In genomic region chr5:30749582-30750311, GRCm38 (mm10) we compare ENCODE assay signal across 12 mouse cellular contexts. TPM values are rescaled to one million over a fixed set of nuclear protein-coding genes. Genes with fewer than 3 reads are reported as not detected.
DNase-seq lines count a peak whose midpoint lies in the region; ATAC-seq and TF ChIP-seq lines count a peak whose summit lies in the region.
"Had no signal": no experiment of that assay in that cellular context is flagged by ENCODE, and none has a peak within 500 bp of the region (broad histone marks: within the 10 kb centered on the region; RNA-seq: fewer than 3 reads in every experiment).

No protein-coding gene starts in this region.

- no peaks in the 10 kb centered on the region for H3K9me3 ChIP-seq in forebrain, embryonic 12.5 days
- no peaks in the 10 kb centered on the region for H3K9me3 ChIP-seq in forebrain, embryonic 11.5 days (ENCODE audit: control insufficient read depth, low read length)
- H3K9me3 ChIP-seq in midbrain, embryonic 14.5 days (ENCODE audit: control insufficient read depth, low read length): no peaks in the 10 kb centered on the region
- H3K9me3 ChIP-seq in midbrain, embryonic 11.5 days (ENCODE audit: control insufficient read depth, low read length): no peaks in the 10 kb centered on the region
- H3K9me3 ChIP-seq in hindbrain, postnatal 0 days (ENCODE audit: low read length): no peaks in the 10 kb centered on the region
- H3K9me3 ChIP-seq: embryonic facial prominence, embryonic 15.5 days had no signal

- H3K36me3 ChIP-seq in forebrain, embryonic 12.5 days (replicated peaks): peaks cover 95% of the 10 kb centered on the region
- peaks cover 5% of the 10 kb centered on the region for H3K36me3 ChIP-seq in forebrain, embryonic 11.5 days (ENCODE audit: control insufficient read depth, insufficient read depth, low read length)
- peaks cover 92% of the 10 kb centered on the region for H3K36me3 ChIP-seq in midbrain, embryonic 14.5 days (ENCODE audit: control insufficient read depth, insufficient read depth, low read length)
- H3K36me3 ChIP-seq in midbrain, embryonic 11.5 days (ENCODE audit: control insufficient read depth, insufficient read depth, low read length): peaks cover 33% of the 10 kb centered on the region
- H3K36me3 ChIP-seq in hindbrain, postnatal 0 days (ENCODE audit: insufficient read depth, low read length): peaks cover 14% of the 10 kb centered on the region; the same call in 1 of the 2 replicates
- H3K36me3 ChIP-seq: embryonic facial prominence, embryonic 15.5 days had no signal

- no peak for TF ChIP-seq CTCF in hindbrain, postnatal 0 days (IDR thresholded peaks at IDR 0.05; ENCODE audit: low read depth)

- WGBS in forebrain, embryonic 12.5 days: 69% methylated on average over 12 of the region's 12 CpGs
- WGBS in forebrain, embryonic 11.5 days: 81% methylated on average over 12 of the region's 12 CpGs
- 56% methylated on average over 12 of the region's 12 CpGs for WGBS in midbrain, embryonic 14.5 days
- 84% methylated on average over 12 of the region's 12 CpGs for WGBS in midbrain, embryonic 11.5 days
- 36% methylated on average over 12 of the region's 12 CpGs for WGBS in hindbrain, postnatal 0 days

- no peaks in the 10 kb centered on the region for H3K27me3 ChIP-seq in forebrain, embryonic 12.5 days
- H3K27me3 ChIP-seq in forebrain, embryonic 11.5 days (ENCODE audit: control insufficient read depth, insufficient read depth, low read length): no peaks in the 10 kb centered on the region
- no peaks in the 10 kb centered on the region for H3K27me3 ChIP-seq in midbrain, embryonic 14.5 days (ENCODE audit: control insufficient read depth, insufficient read depth, low read length)
- no peaks in the 10 kb centered on the region for H3K27me3 ChIP-seq in midbrain, embryonic 11.5 days (ENCODE audit: control insufficient read depth, insufficient read depth, low read length)
- no peaks in the 10 kb centered on the region for H3K27me3 ChIP-seq in hindbrain, postnatal 0 days (ENCODE audit: insufficient read depth, low read length)
- H3K27me3 ChIP-seq: embryonic facial prominence, embryonic 15.5 days had no signal

- 0 out of 2 replicates have a peak overlapping the region, but pooled peaks have one; percentile 56 for H3K27ac ChIP-seq in forebrain, embryonic 12.5 days
- no peak overlapping the region for H3K27ac ChIP-seq in forebrain, embryonic 11.5 days (ENCODE audit: low read depth, low read length)
- peak overlapping the region; percentile 41 for H3K27ac ChIP-seq in midbrain, embryonic 14.5 days (replicated peaks; ENCODE audit: low read depth, low read length)
- H3K27ac ChIP-seq in midbrain, embryonic 11.5 days (ENCODE audit: low read depth, low read length): no peak overlapping the region
- peak overlapping the region; percentile 56; the same call in 1 of the 2 replicates for H3K27ac ChIP-seq in hindbrain, postnatal 0 days
- H3K27ac ChIP-seq: embryonic facial prominence, embryonic 15.5 days had no signal

- H3K4me3 ChIP-seq in forebrain, embryonic 12.5 days (replicated peaks): no peak overlapping the region
- H3K4me3 ChIP-seq in forebrain, embryonic 11.5 days (ENCODE audit: low read depth, low read length): no peak overlapping the region
- H3K4me3 ChIP-seq in midbrain, embryonic 14.5 days (replicated peaks; ENCODE audit: low read depth, low read length): no peak overlapping the region
- H3K4me3 ChIP-seq in midbrain, embryonic 11.5 days (ENCODE audit: low read depth, low read length): no peak overlapping the region
- no peak overlapping the region for H3K4me3 ChIP-seq in hindbrain, postnatal 0 days (ENCODE audit: low read length)
- H3K4me3 ChIP-seq: embryonic facial prominence, embryonic 15.5 days had no signal

- no peak for DNase-seq in forebrain, embryonic 11.5 days (ENCODE audit: low spot score)
- peak; percentile 60 for DNase-seq in midbrain, embryonic 14.5 days
- DNase-seq in midbrain, embryonic 11.5 days (ENCODE audit: low spot score, missing footprints): no peak
- DNase-seq in hindbrain, postnatal 0 days (ENCODE audit: low spot score): peak; percentile 71
- DNase-seq in retina, postnatal 7 days (ENCODE audit: low read depth, low spot score): peak; percentile 30
- DNase-seq in urinary bladder, postnatal 10 days (ENCODE audit: low spot score): no peak
- no peak for DNase-seq in embryo, embryonic 9.5 days (ENCODE audit: extremely low spot score)
- DNase-seq: spleen, adult 18-20 months had no signal

- H3K4me1 ChIP-seq in forebrain, embryonic 12.5 days: peaks cover 8% of the 10 kb centered on the region
- no peaks in the 10 kb centered on the region for H3K4me1 ChIP-seq in forebrain, embryonic 11.5 days (replicated peaks; ENCODE audit: control insufficient read depth, insufficient read depth, low read length)
- peaks cover 8% of the 10 kb centered on the region for H3K4me1 ChIP-seq in midbrain, embryonic 14.5 days (ENCODE audit: control insufficient read depth, insufficient read depth, low read length)
- H3K4me1 ChIP-seq in midbrain, embryonic 11.5 days (ENCODE audit: control insufficient read depth, insufficient read depth, low read length): no peaks in the 10 kb centered on the region
- 0 out of 2 replicates have a peak, but pooled peaks cover 5% of the 10 kb centered on the region for H3K4me1 ChIP-seq in hindbrain, postnatal 0 days (ENCODE audit: insufficient read depth, low read length)

- H3K9ac ChIP-seq in forebrain, embryonic 12.5 days: no peak overlapping the region
- no peak overlapping the region for H3K9ac ChIP-seq in forebrain, embryonic 11.5 days (ENCODE audit: low read length)
- H3K9ac ChIP-seq in midbrain, embryonic 14.5 days (replicated peaks; ENCODE audit: low read length): no peak overlapping the region
- no peak overlapping the region for H3K9ac ChIP-seq in midbrain, embryonic 11.5 days (ENCODE audit: low read length)
- H3K9ac ChIP-seq in hindbrain, postnatal 0 days (replicated peaks; ENCODE audit: low read length): no peak overlapping the region
- H3K9ac ChIP-seq: embryonic facial prominence, embryonic 15.5 days had no signal

- no peak for ATAC-seq in forebrain, embryonic 12.5 days (ENCODE audit: low FRiP score)
- no peak for ATAC-seq in forebrain, embryonic 11.5 days (replicated peaks; ENCODE audit: low FRiP score)
- ATAC-seq in midbrain, embryonic 14.5 days (ENCODE audit: low FRiP score, low TSS enrichment): peak; percentile 64
- ATAC-seq in midbrain, embryonic 11.5 days (ENCODE audit: low FRiP score): no peak
- ATAC-seq in hindbrain, postnatal 0 days: peak; percentile 79
- ATAC-seq: activated CD4-positive, CD25-positive, alpha-beta regulatory T cell, adult 4 months had no signal

- no peak overlapping the region for H3K4me2 ChIP-seq in forebrain, embryonic 12.5 days
- H3K4me2 ChIP-seq in forebrain, embryonic 11.5 days (ENCODE audit: low read depth, low read length, severe bottlenecking): no peak overlapping the region
- H3K4me2 ChIP-seq in midbrain, embryonic 14.5 days (ENCODE audit: low read length): no peak overlapping the region
- no peak overlapping the region for H3K4me2 ChIP-seq in midbrain, embryonic 11.5 days
- H3K4me2 ChIP-seq in hindbrain, postnatal 0 days (ENCODE audit: low read depth, low read length): no peak overlapping the region
- H3K4me2 ChIP-seq: embryonic facial prominence, embryonic 15.5 days; heart, embryonic 11.5 days had no signal

RNA-seq across cellular contexts. Expression of gene Dpysl5, which starts 38.4 kb away (rescaled TPM):
- polyA plus RNA-seq in forebrain, embryonic 12.5 days (2016; fragmentation: Nextera tagmentation; extraction: Ambion mirVana): 109 and 134 TPM in 2 replicates
- polyA plus RNA-seq in forebrain, embryonic 11.5 days (2014; fragmentation: Nextera tagmentation; extraction: Ambion mirVana): 91.8 and 97.0 TPM in 2 replicates
- polyA plus RNA-seq in midbrain, embryonic 14.5 days (2014; fragmentation: Nextera tagmentation; extraction: Ambion mirVana): 219 and 240 TPM in 2 replicates
- polyA plus RNA-seq in midbrain, embryonic 11.5 days (2014; fragmentation: Nextera tagmentation; extraction: Ambion mirVana): 81.4 and 89.1 TPM in 2 replicates
- total RNA-seq in hindbrain, postnatal 0 days (2014; rRNA removed): 261 and 286 TPM in 2 replicates
- polyA plus RNA-seq in hindbrain, postnatal 0 days (2015; fragmentation: Nextera tagmentation; extraction: Ambion mirVana): 120 and 148 TPM in 2 replicates
- polyA plus RNA-seq: activated CD4-positive, CD25-positive, alpha-beta regulatory T cell, adult 4 months had no signal

Comparison
In these comparisons a context has a peak if more than half of its experiments do, and no peak if none do; other contexts are left out.
1. ATAC-seq: peak in midbrain, embryonic 14.5 days (single experiment) and hindbrain, postnatal 0 days (single experiment); none in forebrain, embryonic 12.5 days (single experiment), forebrain, embryonic 11.5 days (single experiment) and midbrain, embryonic 11.5 days (single experiment).
2. H3K27ac ChIP-seq: peak in forebrain, embryonic 12.5 days (single experiment), midbrain, embryonic 14.5 days (single experiment) and hindbrain, postnatal 0 days (single experiment); none in forebrain, embryonic 11.5 days (single experiment) and midbrain, embryonic 11.5 days (single experiment).
3. DNase-seq: peak in midbrain, embryonic 14.5 days (single experiment), hindbrain, postnatal 0 days (single experiment) and retina, postnatal 7 days (single experiment); none in forebrain, embryonic 11.5 days (single experiment), midbrain, embryonic 11.5 days (single experiment), urinary bladder, postnatal 10 days (single experiment) and embryo, embryonic 9.5 days (single experiment).